Mouse (Mus musculus) embryonic facial prominence, embryonic 11.5 days (tissue): Measurements from ENCODE around the gene 2310011J03Rik. TPM values are rescaled to one million over a fixed set of nuclear protein-coding genes. Genes with fewer than 3 reads are reported as not detected.
A peak's percentile ranks its signal among the peaks of the same experiment; 100 is the strongest.

Experiments
- ATAC-seq: fragments of 200-750 bp; cut with Nextera tagmentation; replicated peaks from 2 replicates; pipeline ENCODE4 v1.8.0; 2017; ENCODE audit warnings: low read depth; ENCODE audit not compliant: insufficient number of reproducible peaks, low FRiP score, low TSS enrichment
- DNase-seq: peaks from one replicate; pipeline ENCODE4 v3.0.0-alpha.2; 2015; ENCODE audit warnings: low spot score
- H3K27ac ChIP-seq: fragments of 300-500 bp; sonication (generic); replicated peaks from 2 replicates; pipeline ENCODE4 v1.5.1; 2014; ENCODE audit warnings: mild to moderate bottlenecking, low read depth, low read length, control low read depth
- H3K27me3 ChIP-seq: fragments of 300-500 bp; sonication (generic); 2 replicates; pipeline ENCODE4 v1.6.1; 2014; ENCODE audit warnings: mild to moderate bottlenecking, low read length, moderate library complexity, mixed read lengths; ENCODE audit not compliant: control insufficient read depth, insufficient read depth
- H3K36me3 ChIP-seq: fragments of 300-500 bp; sonication (generic); replicated peaks from 2 replicates; pipeline ENCODE4 v1.6.1; 2014; ENCODE audit warnings: low read depth, mild to moderate bottlenecking, low read length, moderate library complexity, mixed read lengths; ENCODE audit not compliant: control insufficient read depth, insufficient read depth
- H3K4me1 ChIP-seq: fragments of 300-500 bp; sonication (generic); 2 replicates; pipeline ENCODE4 v1.6.1; 2014; ENCODE audit warnings: low read length, mixed read lengths; ENCODE audit not compliant: control insufficient read depth, insufficient read depth
- H3K4me2 ChIP-seq: fragments of 300-500 bp; sonication (generic); 2 replicates; pipeline ENCODE4 v1.6.1; 2014; ENCODE audit warnings: low read depth, mild to moderate bottlenecking, control low read depth, low read length, moderate library complexity
- H3K4me3 ChIP-seq: fragments of 300-500 bp; sonication (generic); 2 replicates; pipeline ENCODE4 v1.5.1; 2014; ENCODE audit warnings: low read depth, low read length, control low read depth
- H3K9ac ChIP-seq: fragments of 300-500 bp; sonication (generic); replicated peaks from 2 replicates; pipeline ENCODE4 v1.6.1; 2014; ENCODE audit warnings: mild to moderate bottlenecking, control low read depth, low read length
- H3K9me3 ChIP-seq: fragments of 300-500 bp; sonication (generic); replicated peaks from 2 replicates; pipeline ENCODE4 v1.6.1; 2016; ENCODE audit warnings: mild to moderate bottlenecking, low read length, inconsistent platforms, mixed read lengths; ENCODE audit not compliant: control insufficient read depth
- WGBS: fragments of 180-500 bp; shearing (Covaris S2); extraction: QIAGEN DNeasy Blood & Tissue Kit; methylation state at CpG from one replicate; pipeline ENCODE4 v1.1.7; 2014; 5-methylcytosine and 5-hydroxymethylcytosine counted together
- polyA plus RNA-seq: library from polyadenylated mRNA; unstranded; fragments of >200 nt; fragmentation: Nextera tagmentation; extraction: Ambion mirVana; gene quantifications from 2 replicates; pipeline ENCODE4 v1.2.1, GENCODE M21; 2014

The 2310011J03Rik gene
- polyA plus RNA-seq, 1 experiment from 2014 or later = 36.5 TPM

- Histone ChIP-seq H3K27ac (no peak overlapping the region), H3K9me3 (no peaks in the 10 kb centered on the region), H3K36me3 (no peaks in the 10 kb centered on the region), H3K27me3 (peaks cover 6% of the 10 kb centered on the region), H3K4me2 (no peak overlapping the region), H3K4me3 (no peak overlapping the region), H3K9ac (no peak overlapping the region), H3K4me1 (0 out of 2 replicates have a peak, but pooled peaks cover 6% of the 10 kb centered on the region)
- 77% methylated on average over 6 of the region's 6 CpGs for WGBS
- no peak for ATAC-seq
- DNase-seq = no peak
Observed at GRCm38 (mm10) chr10:80321014-80321669, 805 bp upstream of the 2310011J03Rik start.

- Histone ChIP-seq H3K4me2 (no peak overlapping the region), H3K9me3 (no peaks in the 10 kb centered on the region), H3K36me3 (no peaks in the 10 kb centered on the region), H3K4me1 (no peaks in the 10 kb centered on the region; the same call in 1 of the 2 replicates), H3K4me3 (no peak overlapping the region), H3K27ac (no peak overlapping the region), H3K27me3 (peaks cover 45% of the 10 kb centered on the region), H3K9ac (0 out of 2 replicates have a peak overlapping the region, but pooled peaks have one; percentile 2)
- WGBS = 63% methylated on average over 10 of the region's 10 CpGs
- ATAC-seq = no peak
- DNase-seq = no peak
Observed at GRCm38 (mm10) chr10:80317011-80317410, 3.3 kb downstream of the 2310011J03Rik start.

- WGBS = 32% methylated on average over 11 of the region's 11 CpGs
- H3K9me3 ChIP-seq = no peaks in the 10 kb centered on the region
- DNase-seq (no peak), ATAC-seq (no peak)
- H3K27me3 ChIP-seq = peaks cover 51% of the 10 kb centered on the region
- H3K4me1 ChIP-seq = no peaks in the 10 kb centered on the region; the same call in 1 of the 2 replicates
- no peak overlapping the region for H3K9ac ChIP-seq
- H3K36me3 ChIP-seq = no peaks in the 10 kb centered on the region
- H3K4me2 ChIP-seq = no peak overlapping the region
- no peak overlapping the region for H3K4me3 ChIP-seq
- no peak overlapping the region for H3K27ac ChIP-seq
Observed at GRCm38 (mm10) chr10:80316359-80316781, 4.0 kb downstream of the 2310011J03Rik start.

GRCm38 (mm10) chr10:80315315-80315714 is 5.0 kb downstream of the 2310011J03Rik start:
- H3K9ac ChIP-seq = no peak overlapping the region
- no peaks in the 10 kb centered on the region for H3K9me3 ChIP-seq
- H3K4me1 ChIP-seq = no peaks in the 10 kb centered on the region; the same call in 1 of the 2 replicates
- H3K4me2 ChIP-seq = no peak overlapping the region
- no peak overlapping the region for H3K27ac ChIP-seq
- peaks cover 56% of the 10 kb centered on the region for H3K27me3 ChIP-seq
- no peak overlapping the region for H3K4me3 ChIP-seq
- no peaks in the 10 kb centered on the region; the same call in 1 of the 2 replicates for H3K36me3 ChIP-seq
- DNase-seq (no peak), ATAC-seq (no peak)
- 43% methylated on average over 27 of the region's 27 CpGs for WGBS

GRCm38 (mm10) chr10:80314494-80315001 is 5.8 kb downstream of the 2310011J03Rik start:
- no peak for ATAC-seq
- no peaks in the 10 kb centered on the region; the same call in 1 of the 2 replicates for H3K4me1 ChIP-seq
- no peaks in the 10 kb centered on the region for H3K9me3 ChIP-seq
- no peak overlapping the region for H3K27ac ChIP-seq
- H3K9ac ChIP-seq = 0 out of 2 replicates have a peak overlapping the region, but pooled peaks have one; percentile 18
- WGBS = 51% methylated on average over 16 of the region's 16 CpGs
- H3K36me3 ChIP-seq = no peaks in the 10 kb centered on the region; the same call in 1 of the 2 replicates
- no peak for DNase-seq
- no peak overlapping the region for H3K4me3 ChIP-seq
- peaks cover 56% of the 10 kb centered on the region for H3K27me3 ChIP-seq
- H3K4me2 ChIP-seq = no peak overlapping the region

GRCm38 (mm10) chr10:80313627-80314201 is 6.6 kb downstream of the 2310011J03Rik start:
- H3K4me2 ChIP-seq = no peak overlapping the region
- H3K27me3 ChIP-seq = peaks cover 56% of the 10 kb centered on the region
- WGBS = 55% methylated on average over 20 of the region's 20 CpGs
- H3K36me3 ChIP-seq = no peaks in the 10 kb centered on the region; the same call in 1 of the 2 replicates
- H3K27ac ChIP-seq = no peak overlapping the region
- no peak overlapping the region for H3K9ac ChIP-seq
- DNase-seq (no peak), ATAC-seq (no peak)
- H3K9me3 ChIP-seq = no peaks in the 10 kb centered on the region
- no peak overlapping the region for H3K4me3 ChIP-seq
- no peaks in the 10 kb centered on the region; the same call in 1 of the 2 replicates for H3K4me1 ChIP-seq

- no peak for DNase-seq
- Histone ChIP-seq H3K27me3 (peaks cover 56% of the 10 kb centered on the region), H3K4me2 (no peak overlapping the region), H3K36me3 (no peaks in the 10 kb centered on the region; the same call in 1 of the 2 replicates), H3K4me1 (no peaks in the 10 kb centered on the region; the same call in 1 of the 2 replicates), H3K9ac (no peak overlapping the region), H3K9me3 (no peaks in the 10 kb centered on the region), H3K27ac (no peak overlapping the region), H3K4me3 (no peak overlapping the region)
- ATAC-seq = no peak
- 60% methylated on average over 54 of the region's 54 CpGs for WGBS
Observed at GRCm38 (mm10) chr10:80312586-80313504, 7.5 kb downstream of the 2310011J03Rik start.
